Mouse (Mus musculus) limb, embryonic 15.5 days (tissue): Measurements from ENCODE around the gene Olfr960. TPM values are rescaled to one million over a fixed set of nuclear protein-coding genes. Genes with fewer than 3 reads are reported as not detected.

ENCODE experiments used
- ATAC-seq: fragments of 200-750 bp; cut with Nextera tagmentation; 2 replicates; pipeline ENCODE4 v1.8.0; 2017; ENCODE audit warnings: low read depth, moderate TSS enrichment; ENCODE audit not compliant: insufficient number of reproducible peaks, low FRiP score, low TSS enrichment
- H3K27ac ChIP-seq: fragments of 300-500 bp; sonication (generic); 2 replicates; pipeline ENCODE4 v1.5.1; 2015; ENCODE audit warnings: moderate library complexity, mild to moderate bottlenecking, inconsistent platforms
- H3K27me3 ChIP-seq: fragments of 300-500 bp; sonication (generic); 2 replicates; pipeline ENCODE4 v1.6.1; 2015; ENCODE audit warnings: inconsistent platforms
- H3K36me3 ChIP-seq: fragments of 300-500 bp; sonication (generic); 2 replicates; pipeline ENCODE4 v1.6.1; 2015; ENCODE audit warnings: inconsistent platforms
- H3K4me1 ChIP-seq: fragments of 300-500 bp; sonication (generic); 2 replicates; pipeline ENCODE4 v1.6.1; 2015; ENCODE audit warnings: inconsistent platforms
- H3K4me2 ChIP-seq: fragments of 300-500 bp; sonication (generic); 2 replicates; pipeline ENCODE4 v1.6.1; 2015; ENCODE audit warnings: mild to moderate bottlenecking, inconsistent platforms
- H3K4me3 ChIP-seq: fragments of 300-500 bp; sonication (generic); 2 replicates; pipeline ENCODE4 v1.5.1; 2015; ENCODE audit warnings: mild to moderate bottlenecking, inconsistent platforms
- H3K9ac ChIP-seq: fragments of 300-500 bp; sonication (generic); 2 replicates; pipeline ENCODE4 v1.6.1; 2015; ENCODE audit warnings: inconsistent platforms
- H3K9me3 ChIP-seq: fragments of 300-500 bp; sonication (generic); 2 replicates; pipeline ENCODE4 v1.6.1; 2016; ENCODE audit warnings: inconsistent platforms
- WGBS: fragments of 180-500 bp; shearing (Covaris S2); methylation state at CpG from one replicate; pipeline ENCODE4 v1.1.7; 2015; 5-methylcytosine and 5-hydroxymethylcytosine counted together
- polyA plus RNA-seq: library from polyadenylated mRNA; unstranded; fragments of >200 nt; fragmentation: Nextera tagmentation; extraction: Ambion mirVana; gene quantifications from 2 replicates; pipeline ENCODE4 v1.2.1, GENCODE M21; 2015

Olfr960 gene
- polyA plus RNA-seq, 1 experiment from 2014 or later = not detected

DNA sequence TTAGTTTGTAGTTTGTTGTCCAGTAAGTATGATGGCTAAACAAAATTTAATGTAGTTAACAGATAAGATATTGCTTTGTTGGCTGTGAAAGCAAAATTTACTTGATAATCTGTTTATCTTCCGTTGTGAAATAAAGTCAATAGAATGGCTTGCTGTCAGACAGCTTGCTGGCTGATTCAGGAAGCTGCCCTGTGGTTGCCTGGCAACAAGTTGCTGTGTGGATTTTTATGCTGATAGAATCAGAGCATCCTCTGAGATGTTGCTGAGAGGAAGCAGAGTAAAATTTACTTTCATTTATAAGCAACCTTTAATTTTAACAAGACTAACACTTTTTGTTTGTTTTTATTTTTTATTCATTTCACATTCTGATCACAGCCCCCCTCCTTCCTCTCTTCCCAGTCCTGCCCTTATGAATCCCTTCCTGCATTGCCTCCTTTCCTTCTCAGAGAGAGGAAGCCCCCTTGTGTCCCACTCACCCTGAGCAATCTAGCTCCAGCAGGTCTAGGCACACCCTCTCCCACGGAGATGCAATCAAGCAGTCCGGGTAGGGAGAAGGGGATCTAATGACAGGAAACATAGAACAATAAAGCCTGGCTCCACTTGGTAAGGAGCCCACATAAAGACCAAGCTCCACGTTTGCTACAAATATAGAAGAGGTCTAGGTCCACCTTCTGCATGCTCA lies 12.9 kb downstream of the Olfr960 start:
- Histone ChIP-seq H3K4me1 (no peaks in the 10 kb centered on the region), H3K9me3 (no peaks in the 10 kb centered on the region), H3K4me2 (no peak overlapping the region), H3K4me3 (no peak overlapping the region), H3K9ac (no peak overlapping the region), H3K36me3 (no peaks in the 10 kb centered on the region), H3K27ac (no peak overlapping the region), H3K27me3 (no peaks in the 10 kb centered on the region)
- ATAC-seq = no peak
- WGBS = 31% methylated on average over 4 of the region's 4 CpGs

DNA sequence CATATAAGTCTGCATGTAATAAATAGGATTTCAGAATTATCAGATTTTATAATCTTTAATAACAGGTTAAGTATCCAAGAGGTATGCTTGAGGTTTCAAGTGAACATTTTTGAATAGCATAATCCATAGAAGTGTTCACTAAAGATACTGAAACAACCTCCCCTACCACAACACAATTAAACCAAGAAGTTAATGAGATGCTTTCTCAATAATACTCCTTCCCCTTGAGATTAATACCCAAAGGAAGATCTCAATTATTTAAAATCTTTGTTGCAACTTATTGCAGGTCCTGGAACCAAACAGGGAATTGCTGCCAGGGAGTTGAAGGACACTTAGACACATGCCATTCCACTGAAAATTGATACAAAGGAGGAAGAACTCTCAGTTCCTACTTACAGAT lies 23.6 kb downstream of the Olfr960 start, which contains the start of gene Olfr961:
Gene Olfr961 (plus strand): TSS at position 301 of the 400 bp plus-strand sequence.
- Histone ChIP-seq H3K4me2 (no peak within 1 kb of the TSS), H3K9me3 (no peaks in the 10 kb centered on the region), H3K27me3 (no peaks in the 10 kb centered on the region), H3K4me1 (no peaks in the 10 kb centered on the region), H3K27ac (no peak within 1 kb of the TSS), H3K36me3 (no peaks in the 10 kb centered on the region), H3K9ac (no peak within 1 kb of the TSS), H3K4me3 (no peak within 1 kb of the TSS)
- no peak for ATAC-seq

DNA sequence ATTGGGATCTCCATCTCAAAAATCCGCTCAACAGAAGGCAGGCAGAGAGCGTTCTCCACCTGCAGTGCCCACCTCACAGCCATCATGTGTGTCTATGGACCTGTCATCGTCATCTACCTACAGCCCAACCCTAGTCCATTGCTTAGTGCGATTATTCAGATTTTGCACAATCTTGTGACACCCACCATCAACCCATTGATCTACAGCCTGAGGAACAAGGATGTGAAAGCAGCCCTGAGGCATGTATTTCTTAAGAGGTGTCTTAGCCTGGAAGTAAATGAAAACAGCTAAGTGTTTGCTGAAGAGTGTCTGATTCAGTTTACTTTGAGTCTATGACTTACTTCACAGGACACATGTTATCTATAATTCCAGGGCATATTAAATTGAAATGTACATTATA lies 26.2 kb downstream of the Olfr960 start:
- no peaks in the 10 kb centered on the region for H3K27me3 ChIP-seq
- ATAC-seq = no peak
- no peak overlapping the region for H3K4me3 ChIP-seq
- 85% methylated on average over 4 of the region's 4 CpGs for WGBS
- H3K4me2 ChIP-seq = no peak overlapping the region
- H3K36me3 ChIP-seq = no peaks in the 10 kb centered on the region
- no peak overlapping the region for H3K9ac ChIP-seq
- no peaks in the 10 kb centered on the region for H3K4me1 ChIP-seq
- no peak overlapping the region for H3K27ac ChIP-seq
- H3K9me3 ChIP-seq = no peaks in the 10 kb centered on the region

DNA sequence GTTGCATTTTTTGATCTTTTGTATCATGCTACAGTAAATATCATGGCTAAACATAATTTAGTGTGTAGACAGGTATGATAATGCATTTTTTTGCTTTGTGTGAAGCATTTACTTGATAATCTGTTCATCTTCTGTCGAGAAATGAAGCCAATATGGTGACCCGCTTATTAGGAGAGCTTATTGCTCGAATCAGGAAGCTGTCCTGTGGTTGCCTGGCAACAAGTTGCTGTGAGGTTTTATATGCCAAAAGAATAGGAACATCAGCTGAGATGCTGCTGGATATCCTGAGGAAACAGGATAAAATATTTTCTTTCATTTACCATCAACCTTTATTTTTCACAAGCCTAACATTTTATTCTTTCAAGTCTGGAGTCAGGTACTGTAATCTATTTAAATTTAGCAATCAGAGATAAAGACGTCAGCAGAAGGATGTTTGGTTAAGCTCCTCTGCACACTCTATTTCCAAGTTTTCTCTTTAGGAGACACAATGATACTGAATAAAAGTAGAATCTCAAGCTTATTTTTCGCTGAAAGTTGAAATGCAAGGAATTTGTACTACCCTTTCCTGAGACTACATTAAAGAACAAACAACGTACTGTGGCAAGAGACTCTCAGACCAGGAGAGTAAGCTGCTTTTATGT lies 33.7 kb downstream of the Olfr960 start:
- H3K4me1 ChIP-seq = no peaks in the 10 kb centered on the region
- WGBS = 74% methylated on average over 6 of the region's 6 CpGs
- H3K36me3 ChIP-seq = no peaks in the 10 kb centered on the region
- no peak overlapping the region for H3K4me2 ChIP-seq
- no peak for ATAC-seq
- no peak overlapping the region for H3K27ac ChIP-seq
- no peak overlapping the region for H3K9ac ChIP-seq
- no peaks in the 10 kb centered on the region for H3K9me3 ChIP-seq
- no peaks in the 10 kb centered on the region for H3K27me3 ChIP-seq
- no peak overlapping the region for H3K4me3 ChIP-seq

DNA sequence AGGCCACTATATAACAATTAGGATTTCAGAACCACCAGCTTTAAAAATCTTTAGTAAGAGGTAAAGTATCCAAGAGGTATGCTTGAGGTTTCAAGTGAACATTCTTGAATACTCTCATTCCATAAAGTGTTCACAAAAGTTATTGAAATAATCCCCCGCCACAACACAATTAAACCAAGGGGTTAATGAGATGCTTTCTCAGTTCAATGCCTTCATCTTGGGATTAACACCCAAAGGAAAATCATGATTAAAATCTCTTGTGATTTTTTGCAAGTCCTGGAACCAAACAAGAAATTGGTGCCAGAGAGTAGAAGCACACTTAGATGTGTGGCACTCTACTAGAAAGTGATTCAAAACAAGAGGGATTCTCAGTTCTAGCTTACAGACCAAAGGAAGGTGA lies 45.7 kb downstream of the Olfr960 start, which contains the start of gene Olfr963:
Gene Olfr963 (plus strand): TSS at position 301 of the 400 bp plus-strand sequence.
- Histone ChIP-seq H3K9ac (no peak within 1 kb of the TSS), H3K9me3 (no peaks in the 10 kb centered on the region), H3K4me1 (no peaks in the 10 kb centered on the region), H3K4me3 (no peak within 1 kb of the TSS), H3K27me3 (no peaks in the 10 kb centered on the region), H3K27ac (no peak within 1 kb of the TSS), H3K4me2 (no peak within 1 kb of the TSS), H3K36me3 (no peaks in the 10 kb centered on the region)
- WGBS = 85% methylated on average over 1 of the region's 1 CpGs
- ATAC-seq = no peak

DNA sequence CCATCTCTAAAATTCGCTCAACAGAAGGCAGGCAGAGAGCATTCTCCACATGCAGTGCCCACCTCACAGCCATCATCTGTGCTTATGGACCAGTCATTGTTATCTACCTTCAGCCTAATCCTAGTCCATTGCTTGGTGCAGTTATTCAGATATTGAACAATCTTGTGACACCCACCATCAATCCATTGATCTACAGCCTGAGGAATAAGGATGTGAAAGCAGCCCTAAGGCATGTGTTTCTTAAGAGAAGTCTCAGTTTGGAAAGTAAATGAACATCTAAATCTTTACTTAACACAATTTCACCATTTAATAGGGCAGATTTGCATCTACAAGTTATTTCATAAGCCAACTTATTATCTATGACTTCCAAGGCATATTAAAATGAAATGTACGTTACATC lies 48.5 kb downstream of the Olfr960 start:
- no peak overlapping the region for H3K9ac ChIP-seq
- H3K4me3 ChIP-seq = no peak overlapping the region
- ATAC-seq = no peak
- no peak overlapping the region for H3K27ac ChIP-seq
- no peaks in the 10 kb centered on the region for H3K27me3 ChIP-seq
- no peaks in the 10 kb centered on the region for H3K4me1 ChIP-seq
- WGBS = 80% methylated on average over 2 of the region's 2 CpGs
- H3K9me3 ChIP-seq = no peaks in the 10 kb centered on the region
- H3K36me3 ChIP-seq = no peaks in the 10 kb centered on the region
- H3K4me2 ChIP-seq = no peak overlapping the region

Other genes with a start within 250 kb of the Olfr960 start
- gene Olfr951, start 234.0 kb upstream of the Olfr960 start, polyA plus RNA-seq = not detected in 2 replicates
- gene Olfr952, start 194.2 kb upstream of the Olfr960 start, polyA plus RNA-seq = not detected in 2 replicates
- gene Olfr954, start 164.7 kb upstream of the Olfr960 start, polyA plus RNA-seq = not detected in 2 replicates
- gene Olfr955, start 149.4 kb upstream of the Olfr960 start, polyA plus RNA-seq = not detected in 2 replicates
- gene Olfr44, start 127.4 kb upstream of the Olfr960 start, polyA plus RNA-seq = not detected in 2 replicates
- not detected in 2 replicates for gene Olfr957, start 105.6 kb upstream of the Olfr960 start, polyA plus RNA-seq
- not detected in 2 replicates for gene Olfr958, start 67.3 kb upstream of the Olfr960 start, polyA plus RNA-seq
- gene Olfr959, start 45.8 kb upstream of the Olfr960 start, polyA plus RNA-seq = not detected in 2 replicates
- gene AW551984, start 17.0 kb upstream of the Olfr960 start, polyA plus RNA-seq = 75.0 and 122 TPM in 2 replicates
- not detected in 2 replicates for gene Olfr148, start 10.7 kb upstream of the Olfr960 start, polyA plus RNA-seq
- not detected in 2 replicates for gene Olfr961, start 23.7 kb downstream of the Olfr960 start, polyA plus RNA-seq
- not detected in 2 replicates for gene Olfr963, start 45.8 kb downstream of the Olfr960 start, polyA plus RNA-seq
- gene Olfr149, start 85.7 kb downstream of the Olfr960 start, polyA plus RNA-seq = not detected in 2 replicates
- gene Olfr965, start 90.0 kb downstream of the Olfr960 start, polyA plus RNA-seq = not detected in 2 replicates
- gene Olfr150, start 109.6 kb downstream of the Olfr960 start, polyA plus RNA-seq = not detected in 2 replicates
- not detected in 2 replicates for gene Olfr967, start 124.9 kb downstream of the Olfr960 start, polyA plus RNA-seq
- not detected in 2 replicates for gene Olfr968, start 161.9 kb downstream of the Olfr960 start, polyA plus RNA-seq
- not detected in 2 replicates for gene Olfr969, start 169.6 kb downstream of the Olfr960 start, polyA plus RNA-seq
- gene Olfr970, start 187.5 kb downstream of the Olfr960 start, polyA plus RNA-seq = not detected in 2 replicates
- not detected in 2 replicates for gene Olfr971, start 215.5 kb downstream of the Olfr960 start, polyA plus RNA-seq
- not detected in 2 replicates for gene Olfr972, start 245.0 kb downstream of the Olfr960 start, polyA plus RNA-seq